In the genomic region with DNA sequence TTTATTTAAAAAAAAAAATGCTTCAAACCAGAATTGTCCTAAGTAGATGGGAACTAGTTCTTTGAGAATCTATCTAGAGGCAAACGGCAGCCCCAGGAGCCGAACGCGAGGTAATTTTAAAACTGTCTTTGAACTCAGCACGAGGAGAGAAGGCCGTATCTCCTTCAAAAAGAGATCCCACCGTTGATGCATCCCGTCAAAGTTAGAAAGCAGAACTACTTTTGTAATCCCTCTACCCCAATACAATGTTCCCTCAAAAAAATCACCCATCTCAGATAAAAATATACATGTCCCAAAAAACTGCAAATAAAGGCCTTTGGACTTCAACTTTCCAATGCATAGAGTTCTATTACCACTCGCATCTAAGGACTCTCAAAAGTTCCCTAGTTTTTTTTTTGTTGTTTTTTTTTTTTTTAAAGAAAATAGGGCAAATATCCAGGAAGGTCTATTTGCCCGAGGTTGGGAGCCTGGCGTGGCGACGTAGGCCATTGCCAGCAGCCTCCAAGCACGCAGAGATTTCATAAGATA, we compare ENCODE assay signal across 8 mouse cellular contexts. TPM values are rescaled to one million over a fixed set of nuclear protein-coding genes. Genes with fewer than 3 reads are reported as not detected.
DNase-seq lines count a peak whose midpoint lies in the region; ATAC-seq and TF ChIP-seq lines count a peak whose summit lies in the region.

No protein-coding gene starts in this region.

- no peaks in the 10 kb centered on the region for H3K36me3 ChIP-seq in kidney, embryonic 16.5 days (ENCODE audit: insufficient read depth, low read length)
- H3K36me3 ChIP-seq in hindbrain, embryonic 13.5 days, result no peaks in the 10 kb centered on the region
- H3K36me3 ChIP-seq in midbrain, embryonic 14.5 days (ENCODE audit: control insufficient read depth, insufficient read depth, low read length), result no peaks in the 10 kb centered on the region

- ATAC-seq in kidney, embryonic 16.5 days (ENCODE audit: low FRiP score, low TSS enrichment), result no peak
- no peak for ATAC-seq in hindbrain, embryonic 13.5 days (ENCODE audit: low FRiP score)
- no peak for ATAC-seq in midbrain, embryonic 14.5 days (ENCODE audit: low FRiP score, low TSS enrichment)

- peaks cover 59% of the 10 kb centered on the region for H3K4me1 ChIP-seq in kidney, embryonic 16.5 days (ENCODE audit: insufficient read depth, low read length)
- H3K4me1 ChIP-seq in hindbrain, embryonic 13.5 days (replicated peaks), result peaks cover 56% of the 10 kb centered on the region
- H3K4me1 ChIP-seq in midbrain, embryonic 14.5 days (ENCODE audit: control insufficient read depth, insufficient read depth, low read length), result peaks cover 35% of the 10 kb centered on the region

- H3K27ac ChIP-seq in kidney, embryonic 16.5 days (ENCODE audit: low read length), result peak overlapping the region; percentile 98
- peak overlapping the region; percentile 99 for H3K27ac ChIP-seq in hindbrain, embryonic 13.5 days
- peak overlapping the region; percentile 98 for H3K27ac ChIP-seq in midbrain, embryonic 14.5 days (replicated peaks; ENCODE audit: low read depth, low read length)

- 3% methylated on average over 14 of the region's 14 CpGs for WGBS in kidney, embryonic 16.5 days
- WGBS in hindbrain, embryonic 13.5 days, result 1% methylated on average over 14 of the region's 14 CpGs
- under 1% methylated on average over 14 of the region's 14 CpGs for WGBS in midbrain, embryonic 14.5 days

- intact Hi-C loops in left cerebral cortex, postnatal 25 days (cut with DNase I), result loop anchor here (5.0 kb wide), 1 partner anchor 516 kb away; the partner anchor contains the start of gene Edrf1

- no peaks in the 10 kb centered on the region for H3K9me3 ChIP-seq in kidney, embryonic 16.5 days (ENCODE audit: low read length)
- no peaks in the 10 kb centered on the region for H3K9me3 ChIP-seq in hindbrain, embryonic 13.5 days
- no peaks in the 10 kb centered on the region for H3K9me3 ChIP-seq in midbrain, embryonic 14.5 days (ENCODE audit: control insufficient read depth, low read length)

- no peaks in the 10 kb centered on the region for H3K27me3 ChIP-seq in kidney, embryonic 16.5 days (ENCODE audit: insufficient read depth, low read length)
- peaks cover 16% of the 10 kb centered on the region for H3K27me3 ChIP-seq in hindbrain, embryonic 13.5 days
- peaks cover 15% of the 10 kb centered on the region; the same call in 1 of the 2 replicates for H3K27me3 ChIP-seq in midbrain, embryonic 14.5 days (ENCODE audit: control insufficient read depth, insufficient read depth, low read length)

- peak overlapping the region; percentile 96 for H3K4me3 ChIP-seq in kidney, embryonic 16.5 days (ENCODE audit: low read length)
- H3K4me3 ChIP-seq in hindbrain, embryonic 13.5 days, result peak overlapping the region; percentile 90
- H3K4me3 ChIP-seq in midbrain, embryonic 14.5 days (replicated peaks; ENCODE audit: low read depth, low read length), result peak overlapping the region; percentile 88

- TF ChIP-seq POLR2A in brain, embryonic 14.5 days (IDR thresholded peaks at IDR 0.05; ENCODE audit: borderline replicate concordance, extremely low read depth, insufficient read depth, insufficient read length, poor library complexity, severe bottlenecking), result no peak

- TF ChIP-seq CTCF in brain, embryonic 14.5 days (IDR thresholded peaks at IDR 0.05; ENCODE audit: borderline replicate concordance, extremely low read depth, insufficient read depth, insufficient read length), result no peak

- peak overlapping the region; percentile 99 for H3K9ac ChIP-seq in kidney, embryonic 16.5 days (replicated peaks; ENCODE audit: low read length)
- H3K9ac ChIP-seq in hindbrain, embryonic 13.5 days, result peak overlapping the region; percentile 96
- peak overlapping the region; percentile 96 for H3K9ac ChIP-seq in midbrain, embryonic 14.5 days (replicated peaks; ENCODE audit: low read length)

- peak overlapping the region; percentile 95 for H3K4me2 ChIP-seq in kidney, embryonic 16.5 days (replicated peaks; ENCODE audit: low read depth, low read length)
- peak overlapping the region; percentile 99 for H3K4me2 ChIP-seq in hindbrain, embryonic 13.5 days
- peak overlapping the region; percentile 99 for H3K4me2 ChIP-seq in midbrain, embryonic 14.5 days (ENCODE audit: low read length)

- no peak for DNase-seq in kidney, postnatal 10 days
- peak; percentile 33 for DNase-seq in brain, embryonic 14.5 days (ENCODE audit: low read depth)
- peak; percentile 37 for DNase-seq in midbrain, embryonic 14.5 days
- DNase-seq in layer of hippocampus, postnatal 10 days (ENCODE audit: low spot score in 2 of 2), result no peak
- no peak for DNase-seq in left cerebral cortex, adult 9 months (ENCODE audit: low spot score in 2 of 2)
- no peak for DNase-seq in left cerebral cortex, postnatal 25 days (ENCODE audit: low spot score in 2 of 2)

RNA-seq across cellular contexts. Expression of gene Fgfr2, which starts 2.0 kb away (rescaled TPM):
- polyA plus RNA-seq in kidney, embryonic 16.5 days (2015; fragmentation: Nextera tagmentation; extraction: Ambion mirVana), result 115 and 118 TPM in 2 replicates
- polyA plus RNA-seq in brain, embryonic 14.5 days (2012; rRNA removed), result 48.4 and 52.3 TPM in 2 replicates
- 26.3 and 33.9 TPM in 2 replicates for polyA plus RNA-seq in hindbrain, embryonic 13.5 days (2015; fragmentation: Nextera tagmentation; extraction: Ambion mirVana)
- polyA plus RNA-seq in midbrain, embryonic 14.5 days (2014; fragmentation: Nextera tagmentation; extraction: Ambion mirVana), result 15.4 and 28.1 TPM in 2 replicates
- total RNA-seq in layer of hippocampus, postnatal 10 days (2021), result 10 to 100 TPM; 35.6 to 48.3 TPM
- total RNA-seq in left cerebral cortex, postnatal 25 days (2021), result 10 to 100 TPM; 37.1 to 42.0 TPM

RNA-seq across cellular contexts. Expression of gene Ctbp2, which starts 3.0 kb away (rescaled TPM):
- 121 and 123 TPM in 2 replicates for polyA plus RNA-seq in kidney, embryonic 16.5 days (2015; fragmentation: Nextera tagmentation; extraction: Ambion mirVana)
- 115 and 141 TPM in 2 replicates for polyA plus RNA-seq in brain, embryonic 14.5 days (2012; rRNA removed)
- polyA plus RNA-seq in hindbrain, embryonic 13.5 days (2015; fragmentation: Nextera tagmentation; extraction: Ambion mirVana), result 82.8 and 85.6 TPM in 2 replicates
- polyA plus RNA-seq in midbrain, embryonic 14.5 days (2014; fragmentation: Nextera tagmentation; extraction: Ambion mirVana), result 59.2 and 75.2 TPM in 2 replicates
- total RNA-seq in layer of hippocampus, postnatal 10 days (2021), result 10 to 100 TPM; 62.3 to 63.6 TPM
- 10 to 100 TPM; 23.3 to 24.3 TPM for total RNA-seq in left cerebral cortex, postnatal 25 days (2021)

Comparison
In these comparisons a context has a peak if more than half of its experiments do, and no peak if none do; other contexts are left out.
1. DNase-seq: peak in brain, embryonic 14.5 days (single experiment) and midbrain, embryonic 14.5 days (single experiment); none in kidney, postnatal 10 days (single experiment), layer of hippocampus, postnatal 10 days (0 of 2), left cerebral cortex, adult 9 months (0 of 2) and left cerebral cortex, postnatal 25 days (0 of 2).
2. Peak in every context shown above with its lines, with median percentiles within 50 percentile points of each other: H3K27ac ChIP-seq, H3K4me2 ChIP-seq, H3K4me3 ChIP-seq and H3K9ac ChIP-seq.